Mouse (Mus musculus) brown adipose tissue, adult 24 weeks (tissue): ENCODE measurements around the gene Tuba8. TPM values are rescaled to one million over a fixed set of nuclear protein-coding genes. Genes with fewer than 3 reads are reported as not detected.

Experiments used
- H3K27ac ChIP-seq: fragments of 200-500 bp; replicated peaks from 2 replicates; pipeline ENCODE4 v1.5.1; 2012; ENCODE audit warnings: low read depth, mild to moderate bottlenecking, low read length
- H3K4me1 ChIP-seq: fragments of 200-500 bp; 2 replicates; pipeline ENCODE4 v1.6.1; 2012; ENCODE audit warnings: low read length, mixed read lengths; ENCODE audit not compliant: control insufficient read depth, insufficient read depth, insufficient read length
- H3K4me3 ChIP-seq: fragments of 200-500 bp; 2 replicates; pipeline ENCODE4 v1.5.1; 2012; ENCODE audit warnings: low read depth, mild to moderate bottlenecking, low read length, moderate library complexity; ENCODE audit not compliant: insufficient read depth
- polyA plus RNA-seq: library from polyadenylated mRNA; stranded (reverse); fragments of >200 nt; gene quantifications from 2 replicates; pipeline ENCODE4 v1.2.4, GENCODE M21; 2012; ENCODE audit not compliant: missing spikeins, insufficient read depth, insufficient read length

The Tuba8 gene
- polyA plus RNA-seq, 1 experiment: 38.7 TPM

DNA sequence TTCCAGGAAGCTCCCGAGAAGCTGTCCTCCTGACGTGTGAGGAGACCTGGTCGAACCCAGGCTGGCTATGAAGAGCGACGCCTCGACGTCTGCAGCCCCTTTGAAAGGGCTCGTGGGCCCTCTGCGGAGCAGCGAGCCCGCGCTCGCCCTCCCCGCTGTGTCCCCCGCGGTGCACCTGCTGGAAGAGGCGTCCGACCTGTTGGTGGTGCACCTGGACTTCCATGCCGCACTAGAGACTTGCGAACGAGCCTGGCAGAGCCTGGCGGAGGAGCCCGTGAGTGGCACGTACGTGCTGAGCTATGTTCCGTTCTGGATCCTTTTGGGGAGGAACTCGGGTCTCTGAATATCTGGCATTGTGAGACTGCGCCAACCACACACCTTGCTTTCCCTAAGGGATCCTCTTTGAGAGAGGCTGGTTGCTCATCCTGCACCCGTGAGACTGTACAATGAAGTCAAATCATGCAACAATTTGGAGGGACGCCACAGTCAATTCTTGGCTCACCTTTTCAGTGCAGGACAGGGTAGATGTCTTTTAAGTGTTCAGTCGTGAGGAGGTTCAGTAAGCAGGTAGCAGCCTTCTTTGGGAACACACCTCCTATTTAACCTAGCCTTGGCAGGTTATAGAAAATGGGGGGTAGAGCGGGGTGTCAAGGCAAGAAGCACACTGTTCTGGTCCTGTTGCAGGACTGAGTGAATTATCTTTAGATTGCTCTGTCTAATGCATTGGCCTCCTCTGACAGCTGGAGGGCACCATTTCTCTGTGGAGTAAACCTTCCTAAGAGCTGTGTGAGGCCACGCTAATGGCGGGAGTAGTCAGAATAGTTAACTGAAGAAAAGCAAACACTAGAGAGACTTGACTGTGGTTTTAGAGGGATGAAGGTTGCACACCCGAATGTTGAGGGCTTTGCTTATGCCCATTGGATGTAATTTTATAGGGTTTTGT lies 26.0 kb upstream of the Tuba8 start:
- Histone ChIP-seq H3K4me3 (peak overlapping the region; percentile 82), H3K27ac (no peak overlapping the region), H3K4me1 (no peaks in the 10 kb centered on the region; the same call in 1 of the 2 replicates)

GRCm38 (mm10) chr6:121185232-121185631 lies 25.3 kb upstream of the Tuba8 start:
- H3K4me1 ChIP-seq: no peaks in the 10 kb centered on the region; the same call in 1 of the 2 replicates
- no peak overlapping the region for H3K27ac ChIP-seq
- H3K4me3 ChIP-seq: no peak overlapping the region

DNA sequence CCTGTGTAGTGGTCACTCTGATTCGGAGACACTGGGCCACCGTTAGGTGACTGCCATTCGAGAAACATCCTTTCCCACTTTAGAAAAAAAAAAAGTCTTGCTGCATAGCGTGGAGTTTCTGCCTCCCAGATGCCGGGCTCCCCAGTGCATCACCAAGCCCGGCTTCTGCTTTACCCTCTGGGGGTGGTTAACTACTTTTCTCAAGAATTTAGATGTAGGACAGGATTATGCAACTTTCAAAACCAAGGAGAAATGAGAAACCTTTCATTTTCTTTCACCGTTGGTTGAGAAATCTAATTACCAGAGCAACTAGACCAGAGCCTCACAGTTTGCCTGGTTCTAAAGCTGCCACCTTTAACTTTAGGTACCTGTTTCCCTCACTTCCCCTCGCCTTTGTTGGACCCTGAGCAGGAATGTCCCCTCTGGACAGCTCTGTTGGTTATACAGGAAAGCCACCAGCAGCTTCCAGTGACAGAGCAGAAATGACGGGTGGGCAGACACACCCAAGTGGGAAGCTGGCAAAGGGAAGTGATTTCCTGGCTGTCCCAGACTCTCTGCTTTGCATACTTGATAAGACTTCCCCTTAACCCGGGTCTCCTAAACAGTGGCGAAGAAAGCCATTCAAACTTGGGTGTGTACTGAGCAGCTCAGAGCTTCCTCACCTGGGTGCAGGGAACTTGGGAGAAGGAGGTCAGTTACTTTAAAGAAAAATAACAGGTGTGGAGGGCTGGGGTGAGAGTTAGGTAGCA lies 19.1 kb upstream of the Tuba8 start:
- Histone ChIP-seq H3K4me3 (no peak overlapping the region), H3K27ac (no peak overlapping the region), H3K4me1 (no peaks in the 10 kb centered on the region)

GRCm38 (mm10) chr6:121194061-121194955 lies 16.2 kb upstream of the Tuba8 start:
- no peaks in the 10 kb centered on the region for H3K4me1 ChIP-seq
- no peak overlapping the region for H3K4me3 ChIP-seq
- no peak overlapping the region for H3K27ac ChIP-seq

DNA sequence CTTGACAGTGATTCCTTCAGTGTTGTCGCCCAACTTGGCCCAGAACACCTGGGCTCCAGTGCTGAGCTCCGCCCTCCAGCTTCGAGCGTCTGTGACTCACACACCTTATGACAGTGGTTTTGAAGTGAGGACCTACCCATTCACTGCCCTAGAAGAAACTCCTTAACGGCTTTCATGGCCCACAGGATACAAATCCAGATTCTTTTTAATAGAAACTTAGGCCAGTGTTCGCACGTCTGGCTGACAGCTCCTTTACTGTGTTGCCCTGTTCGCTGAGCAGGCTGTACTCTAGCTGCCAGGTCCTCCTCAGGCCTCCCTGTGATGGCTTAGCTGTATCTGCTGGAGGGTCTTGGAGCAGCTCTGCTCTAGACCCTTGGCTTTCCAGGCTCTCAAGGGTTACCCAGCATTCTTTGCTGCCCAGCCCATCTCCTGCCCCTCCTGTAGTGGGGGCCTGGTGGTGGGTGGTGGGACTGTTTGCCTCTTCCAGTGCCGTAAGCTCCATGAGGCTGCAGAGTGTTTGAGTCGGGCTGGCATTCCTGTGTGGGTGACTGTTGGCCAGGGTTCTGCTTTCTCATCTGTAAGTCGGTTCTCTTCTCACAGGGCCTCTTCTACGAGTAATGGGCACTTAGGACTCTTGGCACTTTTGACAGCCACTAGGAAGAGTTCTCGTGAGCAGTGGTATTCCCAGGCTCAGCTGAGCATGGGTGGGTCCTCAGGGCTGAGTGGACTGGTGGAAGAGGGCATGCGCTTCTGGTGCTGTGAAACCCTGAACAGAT lies 15.4 kb upstream of the Tuba8 start:
- no peak overlapping the region for H3K4me3 ChIP-seq
- H3K27ac ChIP-seq: no peak overlapping the region
- H3K4me1 ChIP-seq: no peaks in the 10 kb centered on the region

DNA sequence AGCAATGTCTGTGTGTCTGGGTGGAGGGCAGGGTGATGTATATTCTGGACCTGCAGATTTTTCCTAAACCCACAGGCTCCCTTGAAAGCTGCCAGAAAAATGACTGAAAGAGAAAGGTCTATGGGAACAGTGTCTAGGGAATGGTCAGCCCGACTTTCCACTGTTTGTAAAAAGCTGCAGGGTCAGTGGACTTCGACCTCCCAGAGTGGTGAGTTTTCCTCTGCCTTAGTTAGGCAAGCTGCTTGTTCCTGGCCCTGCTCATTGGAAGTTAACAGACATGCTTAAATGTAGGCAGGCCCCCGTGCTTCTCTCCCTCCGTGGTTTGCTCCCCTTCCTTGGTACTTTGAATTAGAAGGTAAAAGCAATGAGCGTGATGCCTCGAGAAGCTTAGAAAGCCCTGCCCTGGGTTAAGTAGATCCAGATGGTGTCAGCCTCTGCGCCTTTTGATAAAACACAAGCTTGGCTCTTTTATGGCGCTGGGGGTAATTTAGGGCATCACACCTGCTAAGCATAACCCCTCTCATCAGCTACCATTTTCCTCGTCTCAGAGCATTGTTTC lies 12.6 kb upstream of the Tuba8 start:
- no peaks in the 10 kb centered on the region for H3K4me1 ChIP-seq
- no peak overlapping the region for H3K27ac ChIP-seq
- H3K4me3 ChIP-seq: no peak overlapping the region

DNA sequence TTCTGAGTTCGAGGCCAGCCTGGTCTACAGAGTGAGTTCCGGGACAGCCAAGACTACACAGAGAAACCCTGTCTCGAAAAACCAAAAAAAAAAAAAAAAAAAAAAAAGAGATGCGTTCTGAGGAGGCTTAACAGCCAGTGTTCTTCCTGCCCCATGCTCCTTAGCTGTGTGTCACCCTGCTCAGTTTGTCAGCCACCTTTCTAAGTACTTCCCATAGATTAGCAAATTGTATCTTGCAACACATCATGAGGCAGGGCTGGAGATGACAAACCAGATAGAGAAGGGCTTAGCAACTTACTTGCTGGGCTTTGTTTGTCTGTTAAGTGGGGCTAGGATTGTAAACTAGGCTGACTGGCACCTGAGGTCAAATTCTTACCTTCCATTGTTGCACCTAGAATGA lies 10.0 kb upstream of the Tuba8 start:
- Histone ChIP-seq H3K4me1 (no peaks in the 10 kb centered on the region), H3K4me3 (no peak overlapping the region), H3K27ac (no peak overlapping the region)

DNA sequence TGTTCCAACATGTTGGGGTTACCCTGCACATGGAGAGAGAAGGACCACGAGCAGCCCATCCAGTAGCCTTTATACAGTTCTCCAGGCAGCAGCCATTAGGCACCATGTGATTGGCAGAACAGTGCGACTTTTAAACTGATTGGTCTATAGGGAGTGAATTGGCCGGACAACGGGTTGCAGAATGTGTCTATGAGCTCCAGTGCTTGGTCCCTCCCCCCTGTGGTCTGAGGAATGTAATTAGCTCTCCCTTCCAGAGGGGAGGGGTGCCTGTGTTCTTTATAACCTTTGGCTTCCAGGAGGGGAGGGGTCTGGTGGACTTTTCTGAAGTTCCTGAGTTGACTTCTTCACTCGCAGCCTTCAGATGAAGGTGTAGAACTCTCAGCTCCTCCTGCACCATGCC lies 8.5 kb upstream of the Tuba8 start:
- Histone ChIP-seq H3K4me1 (0 out of 2 replicates have a peak, but pooled peaks cover 2% of the 10 kb centered on the region), H3K4me3 (no peak overlapping the region), H3K27ac (no peak overlapping the region)

- 0 out of 2 replicates have a peak, but pooled peaks cover 2% of the 10 kb centered on the region for H3K4me1 ChIP-seq
- no peak overlapping the region for H3K27ac ChIP-seq
- no peak overlapping the region for H3K4me3 ChIP-seq
These were observed 4.0 kb upstream of the Tuba8 start for GRCm38 (mm10) chr6:121206481-121206880.

- no peak overlapping the region for H3K27ac ChIP-seq
- 0 out of 2 replicates have a peak, but pooled peaks cover 2% of the 10 kb centered on the region for H3K4me1 ChIP-seq
These were observed 912 bp upstream of the Tuba8 start for GRCm38 (mm10) chr6:121209584-121209983.

GRCm38 (mm10) chr6:121210926-121211289 lies 412 bp downstream of the Tuba8 start:
- H3K4me1 ChIP-seq: 0 out of 2 replicates have a peak, but pooled peaks cover 2% of the 10 kb centered on the region
- peak overlapping the region; percentile 59 for H3K4me3 ChIP-seq
- H3K27ac ChIP-seq: peak overlapping the region; percentile 80

More at GRCm38 (mm10) chr6:121209584-121209983, 912 bp upstream of the Tuba8 start:
- H3K4me3 ChIP-seq: no peak overlapping the region

DNA sequence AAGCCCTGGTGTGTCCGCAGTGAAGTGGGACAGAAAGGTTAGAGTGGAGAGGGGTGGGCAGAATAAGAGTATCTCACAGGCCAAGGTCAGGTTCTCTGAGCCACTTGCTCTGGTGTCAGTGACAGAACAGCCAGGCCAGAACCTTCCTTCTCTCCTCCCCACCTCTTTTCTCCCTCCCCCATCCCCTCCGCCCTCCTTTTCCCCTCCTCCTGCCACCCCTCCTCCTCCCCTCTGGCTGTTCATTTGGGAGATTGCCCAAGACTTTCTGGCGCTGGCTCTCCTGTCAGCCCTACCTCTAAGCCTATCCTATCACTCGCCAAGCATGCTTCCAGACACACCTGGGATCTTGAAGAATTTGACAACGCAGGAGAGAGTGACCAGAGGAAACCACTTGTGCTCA lies 1.2 kb downstream of the Tuba8 start:
- peak overlapping the region; percentile 80 for H3K27ac ChIP-seq
- H3K4me3 ChIP-seq: peak overlapping the region; percentile 59
- peaks cover 2% of the 10 kb centered on the region; the same call in 1 of the 2 replicates for H3K4me1 ChIP-seq

GRCm38 (mm10) chr6:121212988-121213387 lies 2.5 kb downstream of the Tuba8 start:
- Histone ChIP-seq H3K27ac (no peak overlapping the region), H3K4me3 (no peak overlapping the region), H3K4me1 (peaks cover 9% of the 10 kb centered on the region)

- Histone ChIP-seq H3K4me3 (no peak overlapping the region), H3K4me1 (peaks cover 16% of the 10 kb centered on the region), H3K27ac (no peak overlapping the region)
These were observed 3.7 kb downstream of the Tuba8 start for GRCm38 (mm10) chr6:121214221-121214620.
